Mouse (Mus musculus) urinary bladder, postnatal 36 days (tissue): ENCODE data around the gene Slc2a8.

Experiments
- DNase-seq, 2 experiments: peaks; one replicate each; pipeline ENCODE4 v3.0.0; 2022; ENCODE audit warnings: low spot score in 2 of 2, mixed read lengths in 1 of 2

Gene Slc2a8

DNA sequence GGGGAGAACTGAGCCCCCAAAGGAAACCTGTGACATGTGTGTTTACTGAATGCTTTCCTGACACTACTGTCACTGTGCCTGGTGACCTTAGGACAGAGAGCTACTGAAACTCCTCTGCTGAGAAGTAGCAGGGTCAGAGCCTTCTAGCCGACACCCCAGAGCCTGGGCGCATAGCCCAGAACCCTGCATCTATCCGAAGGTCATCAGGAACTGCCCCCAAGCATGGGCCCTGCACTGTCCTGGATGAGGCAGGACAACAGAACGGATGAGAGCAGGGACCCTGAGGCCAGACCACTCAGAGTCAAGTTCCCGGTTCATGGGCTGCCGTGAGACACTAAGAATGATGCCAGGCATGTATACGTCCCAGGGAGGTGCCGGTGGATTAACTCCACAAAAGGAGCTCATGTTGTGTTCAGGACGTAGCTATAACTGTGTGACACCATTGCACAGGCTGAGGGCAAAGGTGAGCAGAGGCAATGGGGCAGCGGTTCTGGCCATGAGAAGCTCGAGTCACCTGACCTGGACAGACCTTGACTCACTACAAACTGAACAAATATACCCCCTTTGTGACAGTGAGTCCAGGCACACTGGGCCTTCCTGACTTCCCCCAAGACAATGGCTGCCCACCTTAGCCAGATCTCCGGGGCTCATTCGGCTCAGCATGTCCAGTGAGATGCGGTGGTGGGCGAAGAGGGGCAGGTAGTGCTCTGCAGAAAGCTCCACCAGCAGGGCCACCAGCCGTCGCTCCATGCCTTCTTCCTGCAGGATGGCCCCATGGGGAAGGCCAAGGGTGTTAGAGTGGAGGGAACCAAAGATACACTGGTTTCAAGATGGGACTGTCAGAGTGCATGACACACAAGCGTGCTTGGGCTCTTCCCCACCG lies 52.7 kb downstream of the Slc2a8 start:
- no peak for DNase-seq

DNA sequence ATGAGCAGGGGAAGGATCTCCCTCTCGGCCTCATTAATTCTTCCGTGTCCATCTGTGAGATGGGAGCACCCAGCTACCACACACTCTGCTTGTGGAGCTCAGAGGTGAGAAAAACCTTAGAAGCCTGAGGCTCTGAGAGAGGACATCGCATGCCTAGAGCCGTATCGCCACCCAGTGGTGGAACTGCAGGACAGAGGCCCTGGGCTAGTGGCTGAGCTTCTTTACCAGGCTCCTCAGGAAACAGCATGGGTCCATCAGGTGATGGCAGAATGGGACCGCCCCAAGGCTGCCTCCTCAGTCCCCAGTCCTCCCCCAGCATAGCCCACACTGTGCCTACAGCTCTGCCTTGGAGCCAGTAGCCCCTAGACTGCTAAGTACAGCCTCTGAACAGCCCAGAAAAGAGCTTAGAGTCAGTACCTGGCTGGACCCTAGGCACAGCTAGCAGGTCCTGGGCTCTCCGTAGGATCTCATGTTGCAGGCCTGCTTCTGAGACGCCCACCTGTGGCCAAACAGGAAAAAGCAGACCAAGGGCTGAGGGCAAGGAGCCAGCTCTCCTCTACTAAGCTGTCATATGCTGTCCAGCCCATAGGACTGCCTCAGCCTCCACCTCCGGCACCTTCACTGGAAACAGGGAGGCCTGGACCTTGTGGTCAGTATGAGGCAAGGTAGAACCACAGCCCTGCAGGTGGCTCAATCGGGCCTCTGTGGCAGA lies 53.5 kb downstream of the Slc2a8 start:
- peak; percentile 72 to 80 for DNase-seq

DNA sequence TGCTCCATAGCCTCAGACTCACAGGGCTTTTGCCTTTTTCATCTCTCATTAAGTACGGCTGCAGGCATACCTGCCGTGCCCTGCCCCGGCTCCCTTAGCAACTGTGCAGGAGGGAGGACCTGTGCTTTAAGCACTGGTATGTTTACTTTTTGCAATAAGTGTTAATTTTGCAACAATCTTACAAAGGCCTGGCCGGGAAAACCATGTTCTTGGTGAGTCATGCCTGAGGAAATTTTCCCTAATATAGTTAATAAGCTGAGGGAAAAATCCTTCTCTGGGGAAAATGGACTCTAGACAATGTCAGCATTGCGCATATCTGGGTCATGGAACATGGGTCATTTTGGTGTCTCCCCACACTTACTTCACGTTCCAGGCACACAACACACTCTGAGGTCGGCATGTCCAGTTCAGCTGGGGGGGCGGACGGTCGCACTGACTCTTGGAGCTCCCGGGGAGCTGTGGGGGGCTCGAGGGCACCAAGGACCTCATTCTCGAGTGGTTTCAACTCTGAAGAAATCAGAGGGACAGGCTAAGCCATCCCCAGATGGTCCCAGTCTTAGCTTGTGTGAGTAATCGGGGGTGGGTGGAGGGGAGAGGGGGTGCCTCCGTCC lies 54.2 kb downstream of the Slc2a8 start:
- no peak for DNase-seq

DNA sequence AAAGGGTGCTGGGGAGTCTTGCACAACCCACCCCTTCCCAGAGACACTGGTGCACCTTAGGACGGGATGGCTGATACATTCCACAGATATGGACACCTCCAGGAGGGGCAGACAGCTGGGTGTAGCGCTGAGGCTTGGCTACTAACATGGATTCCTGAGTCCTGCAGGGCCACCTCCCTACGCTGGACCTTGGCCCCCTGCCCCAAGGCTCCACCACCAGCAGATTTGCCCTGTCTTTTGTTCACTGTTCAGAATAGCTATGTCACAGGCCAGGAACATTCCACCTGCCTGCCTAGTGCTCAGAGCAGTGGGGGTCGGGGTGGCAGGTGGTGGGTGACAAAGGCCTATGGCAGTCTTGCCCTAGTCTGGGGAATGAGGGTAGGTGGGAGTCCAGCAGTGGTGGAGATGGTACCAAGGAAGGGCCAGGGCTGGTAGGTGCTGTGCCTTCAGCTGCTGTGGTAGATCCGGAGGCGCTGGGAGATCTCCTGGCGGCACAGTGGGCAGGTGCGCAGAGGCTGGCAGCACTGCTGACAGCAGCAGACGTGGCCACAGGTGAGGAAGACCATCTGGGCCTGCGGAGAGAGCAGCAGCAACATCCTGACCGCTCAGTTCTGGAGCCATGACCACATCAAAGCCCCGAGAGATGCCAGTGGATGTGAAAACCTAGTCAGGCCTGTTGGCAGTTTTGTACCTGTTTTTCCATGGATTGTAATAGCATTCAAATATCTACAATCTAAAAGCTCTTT lies 55.4 kb downstream of the Slc2a8 start:
- DNase-seq, result no peak

DNA sequence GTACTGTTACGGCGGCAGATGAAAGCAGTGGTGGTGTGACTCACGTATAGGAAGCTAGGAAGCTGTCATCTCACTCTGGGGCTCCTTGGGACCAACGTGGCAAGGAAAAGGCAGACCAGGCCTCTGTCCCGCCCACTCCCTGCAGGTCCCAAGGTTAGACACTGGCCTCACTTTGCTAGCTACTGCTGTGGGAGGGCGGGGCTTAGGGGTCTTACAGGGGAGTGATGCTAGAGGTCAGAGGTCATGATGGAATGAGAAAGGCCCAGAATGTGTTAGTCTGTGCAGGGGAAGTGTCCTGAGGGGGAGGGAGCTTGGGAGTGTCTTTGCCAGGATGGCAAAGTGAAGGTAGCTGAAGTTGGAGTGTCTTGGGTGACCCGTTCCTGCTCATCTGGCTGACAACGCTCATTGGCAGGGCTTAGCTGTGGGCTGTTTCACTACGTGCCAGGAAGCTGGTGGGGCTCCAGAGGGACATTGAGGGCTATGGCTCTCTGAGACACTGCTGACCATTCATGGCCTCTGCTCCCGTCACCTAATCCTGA lies 57.5 kb downstream of the Slc2a8 start:
- DNase-seq, result no peak

DNA sequence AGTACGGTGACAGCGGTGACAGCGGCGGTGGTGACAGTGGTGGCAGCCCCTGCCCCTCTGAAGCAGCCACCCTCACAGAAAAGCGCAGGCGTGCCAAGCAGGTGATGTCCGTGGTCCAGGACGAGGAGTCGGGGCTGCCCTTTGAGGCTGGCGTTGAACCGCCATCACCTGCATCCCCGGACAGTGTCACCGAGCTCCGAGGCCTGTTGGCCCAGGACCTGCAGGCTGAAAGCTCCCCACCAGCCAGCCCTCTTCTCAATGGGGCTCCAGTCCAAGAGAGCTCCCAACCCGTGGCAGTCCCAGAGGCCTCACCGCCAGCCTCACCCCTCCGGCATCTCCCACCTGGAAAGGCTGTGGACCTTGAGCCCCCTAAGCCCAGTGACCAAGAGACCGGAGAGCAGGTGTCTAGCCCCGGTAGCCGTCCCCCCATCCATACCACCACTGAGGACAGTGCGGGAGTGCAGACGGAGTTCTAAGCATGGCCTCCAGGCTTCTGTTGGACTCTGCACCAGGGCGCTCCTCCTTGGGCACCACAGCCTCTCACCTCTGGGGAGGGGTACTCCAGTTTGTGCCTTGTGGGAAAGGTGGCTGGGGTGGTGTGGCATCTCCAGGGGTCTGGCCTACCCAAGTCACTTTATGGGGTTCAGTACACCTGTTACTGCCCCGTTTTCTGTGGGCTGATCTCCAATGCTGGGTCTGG lies 58.2 kb downstream of the Slc2a8 start:
- DNase-seq, result no peak
